Mouse (Mus musculus) cortical plate, adult 2 months (tissue): ENCODE results near the gene Cdk16.

Experiments used
- CTCF ChIP-seq: fragments of 200-500 bp; IDR thresholded peaks from 2 replicates; pipeline ENCODE4 v1.5.1; 2011; ENCODE audit warnings: mild to moderate bottlenecking, control low read depth, low read length; ENCODE audit not compliant: insufficient read depth; ENCODE audit errors: extremely low read depth
- POLR2A ChIP-seq: fragments of 200-500 bp; IDR thresholded peaks from 2 replicates; pipeline ENCODE4 v1.6.1; 2011; ENCODE audit warnings: mild to moderate bottlenecking, low read length, control low read depth; ENCODE audit not compliant: insufficient read depth; ENCODE audit errors: extremely low read depth

DNA sequence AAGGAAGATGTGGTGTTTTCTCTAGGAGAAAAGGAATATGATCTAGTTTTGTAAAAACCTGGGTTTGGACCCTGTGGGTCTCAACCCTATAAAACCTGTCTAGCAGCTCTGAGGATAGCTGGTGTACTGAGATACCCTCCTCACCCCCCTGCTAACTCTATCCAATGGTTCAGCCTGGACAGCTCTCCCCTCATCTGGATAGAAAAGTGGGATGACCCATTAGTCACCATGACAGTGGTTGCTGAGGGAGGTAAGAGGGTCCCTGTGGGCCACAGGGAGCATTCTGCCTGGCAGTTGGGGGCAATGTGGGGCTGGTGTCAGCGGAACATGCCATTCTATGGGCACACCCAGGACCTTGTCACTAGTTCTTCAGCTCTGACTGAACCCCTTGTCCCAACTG, 4.9 kb downstream of the Cdk16 start:
- TF ChIP-seq CTCF (no peak), POLR2A (no peak)
